Mouse (Mus musculus) liver, postnatal 0 days (tissue): Measurements from ENCODE around the gene Pygb. TPM values are rescaled to one million over a fixed set of nuclear protein-coding genes. Genes with fewer than 3 reads are reported as not detected.

Experiments
- ATAC-seq: fragments of 200-750 bp; cut with Nextera tagmentation; 2 replicates; pipeline ENCODE4 v1.8.0; 2017; ENCODE audit warnings: mild to moderate bottlenecking, moderate library complexity
- DNase-seq: peaks from one replicate; pipeline ENCODE4 v3.0.0-alpha.2; 2016
- H3K27ac ChIP-seq: fragments of 300-500 bp; sonication (generic); 2 replicates; pipeline ENCODE4 v1.5.1; 2014; ENCODE audit warnings: antibody characterized with exemption, moderate library complexity, mild to moderate bottlenecking, low read depth
- H3K27me3 ChIP-seq: fragments of 300-500 bp; sonication (generic); 2 replicates; pipeline ENCODE4 v1.6.1; 2014; ENCODE audit warnings: low read length, control low read depth, mixed read lengths; ENCODE audit not compliant: insufficient read depth
- H3K36me3 ChIP-seq: fragments of 300-500 bp; sonication (generic); replicated peaks from 2 replicates; pipeline ENCODE4 v1.6.1; 2014; ENCODE audit warnings: mild to moderate bottlenecking, control low read depth, low read length, moderate library complexity, mixed read lengths; ENCODE audit not compliant: insufficient read depth
- H3K4me1 ChIP-seq: fragments of 300-500 bp; sonication (generic); 2 replicates; pipeline ENCODE4 v1.6.1; 2014; ENCODE audit warnings: antibody characterized with exemption, mild to moderate bottlenecking, control low read depth; ENCODE audit not compliant: insufficient read depth
- H3K4me2 ChIP-seq: fragments of 300-500 bp; sonication (generic); 2 replicates; pipeline ENCODE4 v1.6.1; 2014; ENCODE audit warnings: low read depth, mild to moderate bottlenecking, low read length, moderate library complexity, mixed read lengths
- H3K4me3 ChIP-seq: fragments of 300-500 bp; sonication (generic); 2 replicates; pipeline ENCODE4 v1.5.1; 2014; ENCODE audit warnings: low read depth, low read length
- H3K9ac ChIP-seq: fragments of 300-500 bp; sonication (generic); replicated peaks from 2 replicates; pipeline ENCODE4 v1.6.1; 2014; ENCODE audit warnings: mild to moderate bottlenecking, moderate library complexity
- H3K9me3 ChIP-seq: fragments of 300-500 bp; sonication (generic); 2 replicates; pipeline ENCODE4 v1.6.1; 2016; ENCODE audit warnings: mild to moderate bottlenecking, control low read depth, low read length, mixed read lengths
- CTCF ChIP-seq: sonication (generic); IDR thresholded peaks from 2 replicates; pipeline ENCODE4 v1.5.1; 2016; ENCODE audit warnings: antibody characterized with exemption, low read depth
- EP300 ChIP-seq: IDR thresholded peaks from 2 replicates; pipeline ENCODE4 v1.6.1; 2016; ENCODE audit warnings: antibody characterized with exemption, low read depth, mild to moderate bottlenecking
- WGBS: fragments of 180-500 bp; shearing (Covaris S2); extraction: QIAGEN DNeasy Blood & Tissue Kit; methylation state at CpG from one replicate; pipeline ENCODE4 v1.1.7; 2014; ENCODE audit not compliant: insufficient replicate concordance; 5-methylcytosine and 5-hydroxymethylcytosine counted together
- polyA plus RNA-seq: library from polyadenylated mRNA; unstranded; fragments of >200 nt; fragmentation: Nextera tagmentation; extraction: Ambion mirVana; gene quantifications from 2 replicates; pipeline ENCODE4 v1.2.1, GENCODE M21; 2015

Pygb gene
- polyA plus RNA-seq, 1 experiment from 2014 or later: 15.3 TPM

DNA sequence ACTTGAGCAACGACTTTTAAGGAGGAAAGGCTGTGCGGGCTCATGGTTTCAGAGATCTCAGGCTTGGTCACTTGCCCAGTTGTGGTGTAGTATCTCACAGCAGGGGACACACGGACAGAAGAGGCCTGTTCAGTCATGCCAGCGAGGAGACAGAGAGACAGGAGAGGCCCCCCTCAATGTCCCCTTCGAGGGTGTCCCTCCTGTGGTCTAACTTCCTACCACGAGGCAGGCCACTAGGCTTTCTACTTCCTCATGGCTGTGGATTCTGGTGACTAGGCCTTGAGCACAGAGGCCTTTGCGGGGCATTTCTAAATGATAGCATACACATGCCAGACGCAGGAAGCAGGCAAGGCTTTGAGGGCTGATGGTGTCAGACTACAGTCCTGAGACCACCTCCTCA lies 36.5 kb downstream of the Pygb start:
- TF ChIP-seq EP300: no peak
- no peak for TF ChIP-seq CTCF
- no peaks in the 10 kb centered on the region for H3K4me1 ChIP-seq
- H3K4me2 ChIP-seq: no peak overlapping the region
- WGBS: 57% methylated on average over 8 of the region's 8 CpGs
- H3K4me3 ChIP-seq: no peak overlapping the region
- H3K36me3 ChIP-seq: peaks cover 47% of the 10 kb centered on the region
- no peaks in the 10 kb centered on the region for H3K9me3 ChIP-seq
- DNase-seq: no peak
- H3K27me3 ChIP-seq: no peaks in the 10 kb centered on the region
- H3K9ac ChIP-seq: no peak overlapping the region
- ATAC-seq: no peak
- H3K27ac ChIP-seq: no peak overlapping the region

DNA sequence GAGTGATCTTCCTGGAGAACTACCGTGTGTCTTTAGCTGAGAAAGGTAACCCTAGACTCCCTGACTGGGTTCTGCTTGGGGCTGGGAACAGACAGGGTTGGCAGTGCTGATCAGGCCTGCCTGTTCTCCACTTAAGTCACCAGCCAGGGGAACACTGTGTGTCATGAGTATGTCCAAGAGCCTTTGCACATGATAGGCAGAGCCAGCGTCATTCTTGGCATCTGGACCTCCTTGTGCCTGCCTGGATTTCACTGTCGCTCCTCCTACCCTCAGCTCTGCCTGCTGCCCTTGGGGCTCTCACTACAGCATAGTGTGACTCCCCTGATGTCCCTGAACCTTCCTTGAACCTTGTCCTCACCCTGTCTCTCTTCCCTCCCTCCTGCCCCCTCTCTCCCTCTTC lies 39.9 kb downstream of the Pygb start:
- no peak for DNase-seq
- 79% methylated on average over 3 of the region's 3 CpGs for WGBS

DNA sequence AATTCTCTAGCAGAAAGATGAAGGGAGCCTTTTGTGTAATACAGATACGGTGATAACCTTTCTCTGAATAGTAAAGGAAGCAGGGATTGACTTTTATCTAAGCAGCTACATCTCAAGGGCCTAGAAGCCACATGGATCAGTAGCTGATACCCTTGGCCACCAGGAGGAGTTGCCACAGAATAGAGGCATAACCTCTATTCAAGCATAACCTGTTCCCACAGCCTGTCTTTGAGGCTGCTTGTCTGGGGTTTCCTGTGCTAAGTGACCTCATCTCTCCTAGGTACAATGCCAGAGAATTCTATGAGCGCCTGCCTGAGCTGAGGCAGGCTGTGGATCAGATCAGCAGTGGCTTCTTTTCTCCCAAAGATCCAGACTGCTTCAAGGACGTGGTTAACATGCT lies 41.6 kb downstream of the Pygb start:
- H3K4me1 ChIP-seq: no peaks in the 10 kb centered on the region
- WGBS: 64% methylated on average over 3 of the region's 3 CpGs
- ATAC-seq: no peak

More for the DNA sequence above, 39.9 kb downstream of the Pygb start:
- Histone ChIP-seq H3K4me3 (no peak overlapping the region), H3K4me2 (no peak overlapping the region), H3K9me3 (no peaks in the 10 kb centered on the region), H3K4me1 (no peaks in the 10 kb centered on the region), H3K9ac (no peak overlapping the region), H3K27me3 (no peaks in the 10 kb centered on the region), H3K36me3 (peaks cover 50% of the 10 kb centered on the region), H3K27ac (no peak overlapping the region)
- TF ChIP-seq EP300: no peak
- no peak for TF ChIP-seq CTCF
- ATAC-seq: no peak

DNA sequence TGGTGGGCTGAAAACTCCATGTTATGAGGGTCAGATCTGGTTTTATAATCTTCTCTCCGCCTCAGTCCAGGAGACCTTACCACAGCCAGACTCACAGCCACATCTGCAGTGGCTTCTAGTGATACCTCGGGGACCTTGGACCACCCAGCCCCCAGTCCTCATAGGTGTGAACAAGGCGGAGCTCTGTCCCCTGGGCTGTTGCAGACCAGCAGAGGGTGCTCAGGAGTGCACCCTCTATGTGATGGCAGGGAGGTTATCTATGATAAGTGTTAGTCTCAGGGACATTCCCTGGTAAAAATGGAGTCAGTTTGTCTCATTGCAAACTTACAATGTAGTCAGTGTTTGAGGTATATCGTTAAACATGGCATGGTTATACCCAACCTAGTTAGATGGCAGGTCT lies 42.1 kb downstream of the Pygb start:
- H3K9me3 ChIP-seq: no peaks in the 10 kb centered on the region
- no peaks in the 10 kb centered on the region for H3K4me1 ChIP-seq
- H3K36me3 ChIP-seq: peaks cover 53% of the 10 kb centered on the region
- H3K4me2 ChIP-seq: no peak overlapping the region
- H3K4me3 ChIP-seq: no peak overlapping the region
- no peak for ATAC-seq
- TF ChIP-seq EP300 (no peak), CTCF (peak; percentile 18; the same call in 1 of the 2 replicates)
- WGBS: 71% methylated on average over 4 of the region's 4 CpGs
- no peak for DNase-seq
- no peak overlapping the region for H3K27ac ChIP-seq
- no peaks in the 10 kb centered on the region for H3K27me3 ChIP-seq
- no peak overlapping the region for H3K9ac ChIP-seq

More for the DNA sequence above, 41.6 kb downstream of the Pygb start:
- no peak for TF ChIP-seq EP300
- TF ChIP-seq CTCF: peak; percentile 33
- Histone ChIP-seq H3K27me3 (no peaks in the 10 kb centered on the region), H3K9me3 (no peaks in the 10 kb centered on the region), H3K27ac (no peak overlapping the region), H3K4me3 (no peak overlapping the region), H3K9ac (no peak overlapping the region), H3K4me2 (no peak overlapping the region), H3K36me3 (peaks cover 54% of the 10 kb centered on the region)
- DNase-seq: no peak

DNA sequence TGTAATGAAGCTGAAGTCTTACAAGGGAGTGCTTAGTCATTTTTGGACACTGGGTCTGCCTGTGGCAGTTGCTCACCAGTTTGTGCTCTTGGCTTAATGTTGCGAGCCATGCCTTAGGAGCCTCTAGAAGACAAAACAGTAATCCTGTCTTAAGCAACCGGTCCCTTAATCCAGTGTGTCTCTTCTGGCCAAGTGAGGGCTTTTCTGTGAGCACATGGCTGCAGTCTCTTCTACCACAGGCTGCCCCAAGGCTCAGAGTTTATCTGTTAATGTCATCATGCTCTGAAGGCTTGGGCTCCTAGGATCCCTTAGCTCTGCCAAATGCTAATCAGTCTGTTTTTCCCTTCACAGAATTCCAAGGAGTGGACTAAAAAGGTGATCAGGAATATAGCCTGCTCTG lies 43.5 kb downstream of the Pygb start:
- TF ChIP-seq EP300 (no peak), CTCF (no peak)
- H3K27me3 ChIP-seq: no peaks in the 10 kb centered on the region
- no peak overlapping the region for H3K4me2 ChIP-seq
- H3K9me3 ChIP-seq: no peaks in the 10 kb centered on the region
- H3K9ac ChIP-seq: no peak overlapping the region
- H3K27ac ChIP-seq: 0 out of 2 replicates have a peak overlapping the region, but pooled peaks have one; percentile 77
- no peak overlapping the region for H3K4me3 ChIP-seq
- 91% methylated on average over 2 of the region's 2 CpGs for WGBS
- DNase-seq (no peak), ATAC-seq (no peak)
- H3K36me3 ChIP-seq: peaks cover 44% of the 10 kb centered on the region
- no peaks in the 10 kb centered on the region for H3K4me1 ChIP-seq

DNA sequence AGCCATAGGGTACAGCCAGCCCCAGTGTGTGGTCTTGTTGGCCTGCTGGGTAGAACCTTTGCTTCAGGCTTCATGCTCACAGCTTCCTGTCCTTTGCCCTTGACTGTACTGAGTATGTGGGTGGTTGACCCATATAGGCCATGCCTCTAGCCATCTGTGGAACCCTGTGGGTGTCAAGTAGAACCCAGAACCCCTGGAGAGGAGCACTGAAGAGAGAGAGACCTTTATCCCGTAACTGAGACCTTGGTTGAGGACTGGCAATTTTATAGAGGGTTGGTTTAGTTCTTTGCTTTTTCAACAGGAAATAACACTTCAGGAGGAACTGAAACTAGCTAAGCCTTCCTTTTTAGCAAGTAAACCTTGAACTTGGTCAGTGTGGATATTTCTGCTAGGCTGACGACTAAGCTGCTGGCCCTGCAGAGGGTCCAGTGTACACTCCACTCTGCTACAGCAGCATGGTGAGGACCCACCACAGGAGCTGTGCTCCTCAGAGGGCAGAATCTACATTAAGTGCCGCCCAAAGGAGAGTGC lies 44.4 kb downstream of the Pygb start:
- H3K4me2 ChIP-seq: no peak overlapping the region
- no peak overlapping the region for H3K4me3 ChIP-seq
- DNase-seq: no peak
- no peaks in the 10 kb centered on the region for H3K27me3 ChIP-seq
- H3K9me3 ChIP-seq: no peaks in the 10 kb centered on the region
- H3K9ac ChIP-seq: no peak overlapping the region
- peaks cover 43% of the 10 kb centered on the region for H3K36me3 ChIP-seq
- peak overlapping the region; percentile 77 for H3K27ac ChIP-seq
- no peaks in the 10 kb centered on the region for H3K4me1 ChIP-seq
- TF ChIP-seq EP300 (no peak), CTCF (no peak)
- ATAC-seq: peak; percentile 28; the same call in 1 of the 2 replicates
- 65% methylated on average over 3 of the region's 3 CpGs for WGBS

DNA sequence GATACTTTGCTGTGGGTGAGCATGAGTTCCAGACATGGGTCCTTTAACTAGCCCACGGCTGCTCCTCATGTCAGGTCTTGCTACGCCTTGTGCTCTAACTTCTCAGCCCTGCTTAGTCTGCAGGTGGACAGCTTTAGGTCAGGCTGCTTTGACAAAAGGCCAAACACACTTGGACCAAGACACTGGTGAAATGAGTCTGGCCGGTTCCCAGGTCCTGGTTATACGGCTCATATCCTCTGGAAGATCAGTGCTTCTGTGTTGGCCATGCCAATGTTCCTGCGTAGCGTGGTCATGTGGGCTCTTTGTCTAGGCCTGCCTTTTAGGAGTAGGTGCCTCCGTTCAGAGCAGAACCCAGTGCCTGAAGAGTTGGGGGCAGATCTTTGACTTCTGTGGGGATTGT lies 45.5 kb downstream of the Pygb start:
- peaks cover 33% of the 10 kb centered on the region for H3K36me3 ChIP-seq
- H3K27me3 ChIP-seq: no peaks in the 10 kb centered on the region
- no peak for DNase-seq
- H3K4me1 ChIP-seq: no peaks in the 10 kb centered on the region
- no peak for TF ChIP-seq EP300
- TF ChIP-seq CTCF: no peak
- peak overlapping the region; percentile 77 for H3K27ac ChIP-seq
- no peak for ATAC-seq
- WGBS: 89% methylated on average over 7 of the region's 7 CpGs
- H3K9me3 ChIP-seq: no peaks in the 10 kb centered on the region
- H3K4me2 ChIP-seq: no peak overlapping the region
- H3K4me3 ChIP-seq: no peak overlapping the region
- H3K9ac ChIP-seq: no peak overlapping the region
